In genomic region chr10:79883297-79884084, GRCm38 (mm10) we compare ENCODE assay signal across 9 mouse cellular contexts. TPM values are rescaled to one million over a fixed set of nuclear protein-coding genes. Genes with fewer than 3 reads are reported as not detected.
DNase-seq lines count a peak whose midpoint lies in the region; ATAC-seq and TF ChIP-seq lines count a peak whose summit lies in the region.
"Had no signal": no experiment of that assay in that cellular context is flagged by ENCODE, and none has a peak within 500 bp of the region (broad histone marks: within the 10 kb centered on the region; RNA-seq: fewer than 3 reads in every experiment).

No protein-coding gene starts in this region.

- H3K36me3 ChIP-seq in CH12.LX (replicated peaks in 1 of 2; ENCODE audit: control insufficient read depth in 1 of 2, insufficient read depth in 1 of 2, low read length in 1 of 2) = no peaks in the 10 kb centered on the region
- H3K36me3 ChIP-seq in embryonic facial prominence, embryonic 11.5 days (replicated peaks; ENCODE audit: control insufficient read depth, insufficient read depth, low read depth, low read length) = no peaks in the 10 kb centered on the region
- H3K36me3 ChIP-seq in heart, embryonic 11.5 days (ENCODE audit: control insufficient read depth, insufficient read depth, low read length) = no peaks in the 10 kb centered on the region
- H3K36me3 ChIP-seq in liver, embryonic 16.5 days (ENCODE audit: control insufficient read depth, insufficient read depth) = no peaks in the 10 kb centered on the region
- H3K36me3 ChIP-seq in neural tube, embryonic 13.5 days = no peaks in the 10 kb centered on the region

- no peak for ATAC-seq in embryonic facial prominence, embryonic 11.5 days (replicated peaks; ENCODE audit: insufficient number of reproducible peaks, low FRiP score, low TSS enrichment, low read depth)
- ATAC-seq in heart, embryonic 11.5 days (replicated peaks; ENCODE audit: insufficient number of reproducible peaks, low FRiP score, low TSS enrichment) = no peak
- ATAC-seq in liver, embryonic 16.5 days (ENCODE audit: low read depth) = no peak
- ATAC-seq in neural tube, embryonic 13.5 days (ENCODE audit: low read depth) = peak; percentile 25

- H3K4me1 ChIP-seq in CH12.LX (ENCODE audit: control insufficient read depth in 1 of 2, insufficient read depth in 2 of 2) = peaks cover 12 to 28% of the 10 kb centered on the region in 2 experiments
- H3K4me1 ChIP-seq in embryonic facial prominence, embryonic 11.5 days (ENCODE audit: control insufficient read depth, insufficient read depth, low read length) = no peaks in the 10 kb centered on the region
- peaks cover 19% of the 10 kb centered on the region for H3K4me1 ChIP-seq in heart, embryonic 11.5 days (ENCODE audit: control insufficient read depth, insufficient read depth, low read length)
- peaks cover 30% of the 10 kb centered on the region for H3K4me1 ChIP-seq in liver, embryonic 16.5 days (ENCODE audit: control insufficient read depth, low read depth, low read length)
- peaks cover 21% of the 10 kb centered on the region for H3K4me1 ChIP-seq in neural tube, embryonic 13.5 days (replicated peaks)

- no peak for TF ChIP-seq EP300 in CH12.LX (IDR thresholded peaks at IDR 0.05; ENCODE audit: low read length)

- no peak overlapping the region for H3K9ac ChIP-seq in CH12.LX (ENCODE audit: insufficient read depth, low read depth)
- no peak overlapping the region for H3K9ac ChIP-seq in embryonic facial prominence, embryonic 11.5 days (replicated peaks; ENCODE audit: low read length)
- peak overlapping the region; percentile 35; the same call in 1 of the 2 replicates for H3K9ac ChIP-seq in heart, embryonic 11.5 days (ENCODE audit: low read depth, low read length)
- H3K9ac ChIP-seq in liver, embryonic 16.5 days (ENCODE audit: low read depth, low read length) = no peak overlapping the region
- peak overlapping the region; percentile 45 for H3K9ac ChIP-seq in neural tube, embryonic 13.5 days

- H3K4me2 ChIP-seq in CH12.LX (ENCODE audit: insufficient read depth, low read depth, poor library complexity, severe bottlenecking) = no peak overlapping the region
- no peak overlapping the region for H3K4me2 ChIP-seq in embryonic facial prominence, embryonic 11.5 days (ENCODE audit: low read depth, low read length)
- H3K4me2 ChIP-seq in heart, embryonic 11.5 days = peak overlapping the region; percentile 33
- 0 out of 2 replicates have a peak overlapping the region, but pooled peaks have one; percentile 15 for H3K4me2 ChIP-seq in liver, embryonic 16.5 days (ENCODE audit: low read depth, low read length)
- H3K4me2 ChIP-seq in neural tube, embryonic 13.5 days = no peak overlapping the region

- dilution Hi-C loops in CH12.LX (cut with MboI; ENCODE audit: extremely low pct_ligation_motif_present, extremely low pct_unique_long_range_greater_than_20kb, low sequenced_read_pairs) = no loop called here

- TF ChIP-seq RAD21 in CH12.LX (IDR thresholded peaks at IDR 0.05; ENCODE audit: low read depth, low read length) = peak; percentile 57

- peak; percentile 79 for DNase-seq in CH12.LX (ENCODE audit: extremely low read depth)
- peak; percentile 83 for DNase-seq in adrenal gland, postnatal 25 days
- peak; percentile 89 for DNase-seq in embryonic facial prominence, embryonic 11.5 days (ENCODE audit: low spot score)
- DNase-seq in kidney, postnatal 25 days = peak; percentile 90 to 91
- DNase-seq in thymus, postnatal 10 days (ENCODE audit: low spot score in 2 of 2) = peak; percentile 32 to 75

- TF ChIP-seq CTCF in CH12.LX (conservative IDR thresholded peaks at IDR 0.05 in 1 of 2, IDR thresholded peaks at IDR 0.05 in 1 of 2; ENCODE audit: low read depth in 2 of 2, low read length in 2 of 2) = peak; percentile 81 to 83

- no peaks in the 10 kb centered on the region for H3K9me3 ChIP-seq in CH12.LX (replicated peaks; ENCODE audit: low read length)
- H3K9me3 ChIP-seq in embryonic facial prominence, embryonic 11.5 days (replicated peaks; ENCODE audit: control insufficient read depth, low read length) = no peaks in the 10 kb centered on the region
- no peaks in the 10 kb centered on the region for H3K9me3 ChIP-seq in heart, embryonic 11.5 days (replicated peaks; ENCODE audit: control insufficient read depth, low read length)
- H3K9me3 ChIP-seq in liver, embryonic 16.5 days (replicated peaks; ENCODE audit: control insufficient read depth, low read length) = no peaks in the 10 kb centered on the region
- no peaks in the 10 kb centered on the region for H3K9me3 ChIP-seq in neural tube, embryonic 13.5 days

- in situ Hi-C loops in CH12.LX (cut with MboI; ENCODE audit: low pct_ligation_motif_present, low pct_unique_long_range_greater_than_20kb, low sequenced_read_pairs) = no loop called here

- no peak overlapping the region for H3K27ac ChIP-seq in CH12.LX (ENCODE audit: insufficient read depth, low read depth)
- no peak overlapping the region for H3K27ac ChIP-seq in embryonic facial prominence, embryonic 11.5 days (replicated peaks; ENCODE audit: low read depth, low read length)
- no peak overlapping the region for H3K27ac ChIP-seq in heart, embryonic 11.5 days (ENCODE audit: low read depth, low read length)
- H3K27ac ChIP-seq in liver, embryonic 16.5 days (ENCODE audit: low read length) = 0 out of 2 replicates have a peak overlapping the region, but pooled peaks have one; percentile 36
- H3K27ac ChIP-seq in neural tube, embryonic 13.5 days (replicated peaks) = no peak overlapping the region

- H3K79me2 ChIP-seq in CH12.LX (replicated peaks; ENCODE audit: control insufficient read depth, extremely low read depth, insufficient read depth, poor library complexity, severe bottlenecking) = no peaks in the 10 kb centered on the region

- H3K4me3 ChIP-seq in CH12.LX (replicated peaks in 1 of 3; ENCODE audit: low read depth in 2 of 3, low read length in 2 of 3, poor library complexity in 1 of 3) = no peak overlapping the region
- H3K4me3 ChIP-seq in embryonic facial prominence, embryonic 11.5 days (ENCODE audit: low read depth, low read length) = no peak overlapping the region
- H3K4me3 ChIP-seq in heart, embryonic 11.5 days (ENCODE audit: low read depth, low read length) = no peak overlapping the region
- H3K4me3 ChIP-seq in liver, embryonic 16.5 days (ENCODE audit: low read depth, low read length) = no peak overlapping the region
- no peak overlapping the region for H3K4me3 ChIP-seq in neural tube, embryonic 13.5 days

- no peak for TF ChIP-seq POLR2A in CH12.LX (IDR thresholded peaks at IDR 0.05; ENCODE audit: low read depth, low read length)

- WGBS in embryonic facial prominence, embryonic 11.5 days = 12% methylated on average over 22 of the region's 22 CpGs
- WGBS in heart, embryonic 11.5 days (ENCODE audit: insufficient replicate concordance) = 15% methylated on average over 22 of the region's 22 CpGs
- WGBS in liver, embryonic 16.5 days (ENCODE audit: insufficient replicate concordance) = 14% methylated on average over 22 of the region's 22 CpGs
- WGBS in neural tube, embryonic 13.5 days = 15% methylated on average over 22 of the region's 22 CpGs

- peaks cover 5% of the 10 kb centered on the region for H3K27me3 ChIP-seq in CH12.LX (replicated peaks)
- H3K27me3 ChIP-seq in embryonic facial prominence, embryonic 11.5 days (ENCODE audit: control insufficient read depth, insufficient read depth, low read length) = peaks cover 6% of the 10 kb centered on the region; the same call in 1 of the 2 replicates
- peaks cover 14% of the 10 kb centered on the region for H3K27me3 ChIP-seq in heart, embryonic 11.5 days (ENCODE audit: control insufficient read depth, insufficient read depth, low read length)
- H3K27me3 ChIP-seq in liver, embryonic 16.5 days (ENCODE audit: control insufficient read depth, insufficient read depth, low read depth, low read length) = peaks cover 7% of the 10 kb centered on the region
- peaks cover 33% of the 10 kb centered on the region for H3K27me3 ChIP-seq in neural tube, embryonic 13.5 days

RNA-seq across cellular contexts. Expression of gene Elane, which starts 2.6 kb away (rescaled TPM):
- total RNA-seq in CH12.LX (2012; rRNA removed) (not detected in 2 replicates), CH12.LX (2014; rRNA removed) (not detected in 2 replicates)
- polyA plus RNA-seq in CH12.LX (2012; ENCODE audit: insufficient read length, low read depth) = not detected in 2 replicates
- total RNA-seq in adrenal gland, postnatal 25 days (2021) = not detected in 2 replicates
- 0.50 and 0.88 TPM in 2 replicates for polyA plus RNA-seq in embryonic facial prominence, embryonic 11.5 days (2014; fragmentation: Nextera tagmentation; extraction: Ambion mirVana)
- 0.31 and 0.49 TPM in 2 replicates for polyA plus RNA-seq in heart, embryonic 11.5 days (2014; fragmentation: Nextera tagmentation; extraction: Ambion mirVana)
- 204 and 208 TPM in 2 replicates for polyA plus RNA-seq in liver, embryonic 16.5 days (2015; fragmentation: Nextera tagmentation; extraction: Ambion mirVana)
- polyA plus RNA-seq in neural tube, embryonic 13.5 days (2015; fragmentation: Nextera tagmentation; extraction: Ambion mirVana) = 0.67 TPM in 1 of 2 replicates, not detected in the other
- total RNA-seq: left cerebral cortex, adult 8-10 months had no signal

RNA-seq across cellular contexts. Expression of gene Cfd, which starts 7.2 kb away (rescaled TPM):
- not detected in 2 replicates for total RNA-seq in CH12.LX (2012; rRNA removed)
- total RNA-seq in CH12.LX (2014; rRNA removed) = not detected in 2 replicates
- 0.26 TPM in 1 of 2 replicates, not detected in the other for polyA plus RNA-seq in CH12.LX (2012; ENCODE audit: insufficient read length, low read depth)
- total RNA-seq in adrenal gland, postnatal 25 days (2021) = 420 and 469 TPM in 2 replicates
- polyA plus RNA-seq in embryonic facial prominence, embryonic 11.5 days (2014; fragmentation: Nextera tagmentation; extraction: Ambion mirVana) = not detected in 2 replicates
- polyA plus RNA-seq in heart, embryonic 11.5 days (2014; fragmentation: Nextera tagmentation; extraction: Ambion mirVana) = not detected in 2 replicates
- polyA plus RNA-seq in liver, embryonic 16.5 days (2015; fragmentation: Nextera tagmentation; extraction: Ambion mirVana) = not detected in 2 replicates
- not detected in 2 replicates for polyA plus RNA-seq in neural tube, embryonic 13.5 days (2015; fragmentation: Nextera tagmentation; extraction: Ambion mirVana)
- total RNA-seq: left cerebral cortex, adult 8-10 months had no signal

RNA-seq across cellular contexts. Expression of gene Plppr3, which starts 9.1 kb away (rescaled TPM):
- total RNA-seq in CH12.LX (2012; rRNA removed) (0.47 and 0.55 TPM in 2 replicates), CH12.LX (2014; rRNA removed) (not detected in 2 replicates)
- polyA plus RNA-seq in CH12.LX (2012; ENCODE audit: insufficient read length, low read depth) = 3.4 TPM in 2 replicates
- 0.49 and 1.2 TPM in 2 replicates for total RNA-seq in adrenal gland, postnatal 25 days (2021)
- polyA plus RNA-seq in embryonic facial prominence, embryonic 11.5 days (2014; fragmentation: Nextera tagmentation; extraction: Ambion mirVana) = 78.3 and 85.8 TPM in 2 replicates
- polyA plus RNA-seq in heart, embryonic 11.5 days (2014; fragmentation: Nextera tagmentation; extraction: Ambion mirVana) = 14.1 and 14.3 TPM in 2 replicates
- polyA plus RNA-seq in liver, embryonic 16.5 days (2015; fragmentation: Nextera tagmentation; extraction: Ambion mirVana) = 4.8 and 5.1 TPM in 2 replicates
- 343 and 361 TPM in 2 replicates for polyA plus RNA-seq in neural tube, embryonic 13.5 days (2015; fragmentation: Nextera tagmentation; extraction: Ambion mirVana)

RNA-seq across cellular contexts. Expression of gene Prtn3, which starts 9.2 kb away (rescaled TPM):
- total RNA-seq in CH12.LX (2012; rRNA removed) = 0.30 TPM in 1 of 2 replicates, not detected in the other
- not detected in 2 replicates for total RNA-seq in CH12.LX (2014; rRNA removed)
- polyA plus RNA-seq in CH12.LX (2012; ENCODE audit: insufficient read length, low read depth) = 0.39 TPM in 1 of 2 replicates, not detected in the other
- not detected in 2 replicates for total RNA-seq in adrenal gland, postnatal 25 days (2021)
- 10.9 and 11.2 TPM in 2 replicates for polyA plus RNA-seq in embryonic facial prominence, embryonic 11.5 days (2014; fragmentation: Nextera tagmentation; extraction: Ambion mirVana)
- 2.5 and 3.9 TPM in 2 replicates for polyA plus RNA-seq in heart, embryonic 11.5 days (2014; fragmentation: Nextera tagmentation; extraction: Ambion mirVana)
- 96.8 and 106 TPM in 2 replicates for polyA plus RNA-seq in liver, embryonic 16.5 days (2015; fragmentation: Nextera tagmentation; extraction: Ambion mirVana)
- 14.3 and 14.7 TPM in 2 replicates for polyA plus RNA-seq in neural tube, embryonic 13.5 days (2015; fragmentation: Nextera tagmentation; extraction: Ambion mirVana)

RNA-seq across cellular contexts. Expression of gene Med16, which starts 25.2 kb away (rescaled TPM):
- total RNA-seq in CH12.LX (2012; rRNA removed) = 12.1 and 14.4 TPM in 2 replicates
- 8.7 and 10.2 TPM in 2 replicates for total RNA-seq in CH12.LX (2014; rRNA removed)
- 20.7 and 22.8 TPM in 2 replicates for polyA plus RNA-seq in CH12.LX (2012; ENCODE audit: insufficient read length, low read depth)
- 36.0 and 49.2 TPM in 2 replicates for total RNA-seq in adrenal gland, postnatal 25 days (2021)
- 36.5 and 36.9 TPM in 2 replicates for polyA plus RNA-seq in embryonic facial prominence, embryonic 11.5 days (2014; fragmentation: Nextera tagmentation; extraction: Ambion mirVana)
- polyA plus RNA-seq in heart, embryonic 11.5 days (2014; fragmentation: Nextera tagmentation; extraction: Ambion mirVana) = 30.9 and 32.0 TPM in 2 replicates
- 14.7 and 15.3 TPM in 2 replicates for polyA plus RNA-seq in liver, embryonic 16.5 days (2015; fragmentation: Nextera tagmentation; extraction: Ambion mirVana)
- 47.4 and 49.0 TPM in 2 replicates for polyA plus RNA-seq in neural tube, embryonic 13.5 days (2015; fragmentation: Nextera tagmentation; extraction: Ambion mirVana)

Comparison
In these comparisons a context has a peak if more than half of its experiments do, and no peak if none do; other contexts are left out.
1. H3K4me2 ChIP-seq: peak in heart, embryonic 11.5 days (single experiment) and liver, embryonic 16.5 days (single experiment); none in CH12.LX (single experiment), embryonic facial prominence, embryonic 11.5 days (single experiment) and neural tube, embryonic 13.5 days (single experiment).
2. H3K9ac ChIP-seq: peak in heart, embryonic 11.5 days (single experiment) and neural tube, embryonic 13.5 days (single experiment); none in CH12.LX (single experiment), embryonic facial prominence, embryonic 11.5 days (single experiment) and liver, embryonic 16.5 days (single experiment).
3. RNA of gene Elane, which starts 2.6 kb away (polyA plus RNA-seq): 204 to 208 TPM in liver, embryonic 16.5 days; 0.67 TPM in neural tube, embryonic 13.5 days, 0.50 to 0.88 TPM in embryonic facial prominence, embryonic 11.5 days, 0.31 to 0.49 TPM in heart, embryonic 11.5 days and not detected in CH12.LX; every median in the first group is over 100 times any median in the second.
4. Peak in every context shown above with its lines, with median percentiles within 50 percentile points of each other: DNase-seq.